ENCODE assay signal across 13 mouse cellular contexts in genomic region chr5:16552647-16553046, GRCm38 (mm10). TPM values are rescaled to one million over a fixed set of nuclear protein-coding genes. Genes with fewer than 3 reads are reported as not detected.
DNase-seq lines count a peak whose midpoint lies in the region; ATAC-seq and TF ChIP-seq lines count a peak whose summit lies in the region.
"Had no signal": no experiment of that assay in that cellular context is flagged by ENCODE, and none has a peak within 500 bp of the region (broad histone marks: within the 10 kb centered on the region; RNA-seq: fewer than 3 reads in every experiment).

No protein-coding gene starts in this region.

- 65% methylated on average over 4 of the region's 4 CpGs for WGBS in heart, embryonic 14.5 days
- WGBS in lung, postnatal 0 days, result 52% methylated on average over 4 of the region's 4 CpGs
- WGBS in intestine, embryonic 16.5 days, result 65% methylated on average over 4 of the region's 4 CpGs

- TF ChIP-seq CTCF in lung, postnatal 0 days (IDR thresholded peaks at IDR 0.05), result no peak

- no peak overlapping the region for H3K9ac ChIP-seq in heart, embryonic 14.5 days (ENCODE audit: low read length)
- no peak overlapping the region for H3K9ac ChIP-seq in lung, postnatal 0 days (replicated peaks; ENCODE audit: low read depth)
- H3K9ac ChIP-seq in intestine, embryonic 16.5 days (ENCODE audit: low read depth, low read length), result no peak overlapping the region
- H3K9ac ChIP-seq: liver, embryonic 13.5 days had no signal

- peaks cover 5 to 6% of the 10 kb centered on the region in 2 experiments; a peak in 2 of 4 replicates for H3K4me1 ChIP-seq in heart, embryonic 14.5 days (ENCODE audit: control insufficient read depth in 2 of 2, insufficient read depth in 2 of 2, low read length in 2 of 2)
- no peaks in the 10 kb centered on the region for H3K4me1 ChIP-seq in lung, postnatal 0 days (ENCODE audit: insufficient read depth, low read depth, low read length)
- peaks cover 8% of the 10 kb centered on the region for H3K4me1 ChIP-seq in intestine, embryonic 16.5 days (ENCODE audit: control insufficient read depth, insufficient read depth, low read length)
- H3K4me1 ChIP-seq: liver, embryonic 13.5 days had no signal

- ATAC-seq in heart, embryonic 14.5 days (ENCODE audit: insufficient number of reproducible peaks, insufficient read depth, low FRiP score, low read depth), result no peak
- ATAC-seq in lung, postnatal 0 days, result no peak
- peak; percentile 10; the same call in 1 of the 2 replicates for ATAC-seq in intestine, embryonic 16.5 days
- peak; percentile 5; the same call in 1 of the 2 replicates for ATAC-seq in megakaryocyte-erythroid progenitor cell, adult 5-6 weeks (replicated peaks; ENCODE audit: low FRiP score, low TSS enrichment, poor library complexity, severe bottlenecking)

- no peak overlapping the region for H3K27ac ChIP-seq in heart, embryonic 14.5 days (replicated peaks in 1 of 2; ENCODE audit: control insufficient read depth in 1 of 2, insufficient read depth in 1 of 2, low read depth in 2 of 2, low read length in 2 of 2)
- no peak overlapping the region for H3K27ac ChIP-seq in lung, postnatal 0 days (ENCODE audit: low read length)
- H3K27ac ChIP-seq in intestine, embryonic 16.5 days (ENCODE audit: low read length), result no peak overlapping the region
- H3K27ac ChIP-seq: liver, embryonic 13.5 days; midbrain, embryonic 13.5 days had no signal

- TF ChIP-seq EP300 in lung, postnatal 0 days (IDR thresholded peaks at IDR 0.05), result no peak

- H3K36me3 ChIP-seq in heart, embryonic 14.5 days (ENCODE audit: control insufficient read depth, insufficient read depth, low read length), result no peaks in the 10 kb centered on the region
- H3K36me3 ChIP-seq in lung, postnatal 0 days (ENCODE audit: insufficient read depth, low read length), result no peaks in the 10 kb centered on the region
- no peaks in the 10 kb centered on the region for H3K36me3 ChIP-seq in intestine, embryonic 16.5 days (ENCODE audit: control insufficient read depth, insufficient read depth, low read length)
- H3K36me3 ChIP-seq: embryonic facial prominence, embryonic 12.5 days; liver, embryonic 13.5 days; midbrain, embryonic 13.5 days had no signal

- peak overlapping the region; percentile 62 for H3K4me2 ChIP-seq in heart, embryonic 14.5 days (ENCODE audit: low read length)
- no peak overlapping the region; the same call in 1 of the 2 replicates for H3K4me2 ChIP-seq in lung, postnatal 0 days (replicated peaks; ENCODE audit: low read depth, low read length)
- H3K4me2 ChIP-seq in intestine, embryonic 16.5 days (ENCODE audit: low read depth, low read length), result peak overlapping the region; percentile 62; the same call in 1 of the 2 replicates

- DNase-seq in heart, postnatal 36 days, result no peak
- no peak for DNase-seq in lung, postnatal 0 days (ENCODE audit: low spot score)
- no peak for DNase-seq in lung, postnatal 10 days
- no peak for DNase-seq in embryo, embryonic 9.5 days (ENCODE audit: extremely low spot score)
- no peak for DNase-seq in testis, postnatal 10 days (ENCODE audit: low spot score)
- DNase-seq: cerebellum, adult 11-12 months; cerebellum, postnatal 36 days; liver, embryonic 13.5 days had no signal

- no peak overlapping the region for H3K4me3 ChIP-seq in heart, embryonic 14.5 days (ENCODE audit: control insufficient read depth in 1 of 2, insufficient read depth in 1 of 2, low read depth in 1 of 2, low read length in 2 of 2)
- 0 out of 2 replicates have a peak overlapping the region, but pooled peaks have one; percentile 30 for H3K4me3 ChIP-seq in lung, postnatal 0 days (ENCODE audit: low read depth, low read length)
- no peak overlapping the region for H3K4me3 ChIP-seq in intestine, embryonic 16.5 days (ENCODE audit: low read length)

- no peaks in the 10 kb centered on the region for H3K27me3 ChIP-seq in heart, embryonic 14.5 days (ENCODE audit: control insufficient read depth, insufficient read depth, low read length)
- H3K27me3 ChIP-seq in lung, postnatal 0 days (replicated peaks; ENCODE audit: insufficient read depth, low read length), result no peaks in the 10 kb centered on the region
- H3K27me3 ChIP-seq in intestine, embryonic 16.5 days (replicated peaks; ENCODE audit: control insufficient read depth, insufficient read depth, low read length), result no peaks in the 10 kb centered on the region
- H3K27me3 ChIP-seq: embryonic facial prominence, embryonic 12.5 days; liver, embryonic 13.5 days; midbrain, embryonic 13.5 days had no signal

- H3K9me3 ChIP-seq in heart, embryonic 14.5 days (ENCODE audit: control insufficient read depth, low read length), result no peaks in the 10 kb centered on the region
- H3K9me3 ChIP-seq in lung, postnatal 0 days (ENCODE audit: low read length), result no peaks in the 10 kb centered on the region
- H3K9me3 ChIP-seq in intestine, embryonic 16.5 days (ENCODE audit: control insufficient read depth, low read length), result no peaks in the 10 kb centered on the region
- H3K9me3 ChIP-seq: embryonic facial prominence, embryonic 12.5 days; liver, embryonic 13.5 days; midbrain, embryonic 13.5 days had no signal

- intact Hi-C loops in heart, postnatal 36 days (cut with DNase I), result no loop called here

RNA-seq across cellular contexts. Expression of gene Hgf, which starts 0.6 kb away (rescaled TPM):
- polyA plus RNA-seq in heart, embryonic 14.5 days (2014; fragmentation: Nextera tagmentation; extraction: Ambion mirVana), result 1.8 and 2.6 TPM in 2 replicates
- under 1 TPM; 0.56 to 0.70 TPM for total RNA-seq in heart, postnatal 36 days (2021)
- polyA plus RNA-seq in lung, postnatal 0 days (2015; fragmentation: Nextera tagmentation; extraction: Ambion mirVana), result 2.1 and 3.2 TPM in 2 replicates
- polyA plus RNA-seq in intestine, embryonic 16.5 days (2015; fragmentation: Nextera tagmentation; extraction: Ambion mirVana), result 3.8 and 4.3 TPM in 2 replicates
- total RNA-seq in megakaryocyte-erythroid progenitor cell, adult 5-6 weeks (2014; fragmentation: Nextera tagmentation), result 0.84 and 0.96 TPM in 2 replicates
- total RNA-seq in megakaryocyte-erythroid progenitor cell, adult 5-6 weeks (2017), result 1.4 and 3.5 TPM in 2 replicates

Comparison
In these comparisons a context has a peak if more than half of its experiments do, and no peak if none do; other contexts are left out.
1. ATAC-seq: peak in intestine, embryonic 16.5 days (single experiment) and megakaryocyte-erythroid progenitor cell, adult 5-6 weeks (single experiment); none in heart, embryonic 14.5 days (single experiment) and lung, postnatal 0 days (single experiment).